Mouse (Mus musculus): Measurements from ENCODE around the gene Zfp963. TPM values are rescaled to one million over a fixed set of nuclear protein-coding genes. Genes with fewer than 3 reads are reported as not detected.

The Zfp963 gene
- polyA plus RNA-seq, 1 experiment: 1.9 TPM

DNA sequence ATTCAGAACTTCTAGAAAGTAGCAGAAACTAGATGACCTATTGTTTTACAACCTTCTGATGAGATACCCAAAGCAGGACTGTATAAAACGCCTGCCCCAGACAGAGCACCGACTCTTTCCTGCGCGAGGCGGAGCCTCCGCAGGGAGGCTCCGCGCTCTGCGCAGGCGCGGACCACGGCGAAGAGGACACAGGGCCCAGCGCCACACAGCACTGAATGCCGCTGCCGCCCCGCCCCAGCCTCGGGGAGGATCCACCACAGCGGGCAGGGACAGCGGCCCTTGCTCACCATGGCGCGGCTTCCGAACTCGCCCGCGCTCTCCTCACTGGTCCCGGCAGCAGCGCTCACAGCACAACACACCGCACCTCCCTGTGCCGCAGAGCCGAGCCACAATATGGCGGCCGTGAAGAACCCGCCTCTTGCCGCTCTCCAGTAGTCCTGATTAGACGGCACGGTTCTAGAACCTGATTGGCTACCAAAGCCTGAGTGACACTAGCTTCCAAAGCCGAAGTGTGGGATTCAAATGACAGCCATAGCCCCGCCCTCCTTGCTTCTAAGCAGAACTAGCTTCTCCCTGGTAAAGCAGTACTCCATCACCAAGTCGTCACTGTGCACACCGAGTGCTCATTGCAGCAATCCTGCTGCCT, 24.9 kb upstream of the Zfp963 start, which contains the start of gene Gm20422:
Gm20422 (minus strand) TSS at position 384 of the 646 bp plus-strand sequence.
- no peaks in the 10 kb centered on the region for H3K4me1 ChIP-seq (ENCODE audit: control insufficient read depth, insufficient read depth, insufficient read length, low read length)
- under 1% methylated on average over 41 of the region's 41 CpGs for WGBS
- TF ChIP-seq POLR2A (IDR thresholded peaks at IDR 0.05; ENCODE audit: low read depth, low read length) (peak; percentile 73), CTCF (IDR thresholded peaks at IDR 0.05; ENCODE audit: extremely low read depth, insufficient read length, insufficient replicate concordance, low read depth, low read length) (no peak)
- H3K27me3 ChIP-seq (ENCODE audit: control insufficient read depth, insufficient read depth, low read length): no peaks in the 10 kb centered on the region
- peak within 1 kb of the TSS; percentile 97 for H3K27ac ChIP-seq (ENCODE audit: insufficient read depth, low read depth, low read length)
- peak within 1 kb of the TSS; percentile 82 for H3K4me3 ChIP-seq (ENCODE audit: low read depth, low read length)
- peaks cover 2% of the 10 kb centered on the region; the same call in 1 of the 2 replicates for H3K36me3 ChIP-seq (ENCODE audit: control insufficient read depth, insufficient read depth, low read length)

DNA sequence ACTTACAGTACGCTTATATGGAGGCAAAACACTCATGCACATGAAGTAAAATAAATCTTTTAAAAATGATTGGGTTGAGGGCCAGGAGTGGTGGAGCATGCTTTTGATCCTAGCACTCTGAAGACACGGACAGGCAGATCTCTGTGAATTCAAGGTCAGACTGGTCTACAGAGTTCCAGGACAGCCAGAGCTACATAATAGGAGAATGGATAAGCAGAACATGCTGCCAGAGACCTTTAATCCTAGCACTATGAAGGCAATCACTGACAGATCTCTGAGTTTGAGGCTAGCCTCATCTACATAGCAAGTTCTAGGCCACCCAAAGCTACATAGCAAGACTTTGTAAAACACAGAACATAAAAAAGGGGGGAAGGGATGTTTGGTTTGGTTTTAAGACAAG, 22.3 kb upstream of the Zfp963 start:
- Histone ChIP-seq H3K27ac (ENCODE audit: insufficient read depth, low read depth, low read length) (no peak overlapping the region), H3K4me1 (ENCODE audit: control insufficient read depth, insufficient read depth, insufficient read length, low read length) (no peaks in the 10 kb centered on the region), H3K36me3 (ENCODE audit: control insufficient read depth, insufficient read depth, low read length) (peaks cover 17% of the 10 kb centered on the region), H3K27me3 (ENCODE audit: control insufficient read depth, insufficient read depth, low read length) (no peaks in the 10 kb centered on the region), H3K4me3 (ENCODE audit: low read depth, low read length) (no peak overlapping the region)
- TF ChIP-seq POLR2A (IDR thresholded peaks at IDR 0.05; ENCODE audit: low read depth, low read length) (no peak), CTCF (IDR thresholded peaks at IDR 0.05; ENCODE audit: extremely low read depth, insufficient read length, insufficient replicate concordance, low read depth, low read length) (no peak)
- 87% methylated on average over 2 of the region's 2 CpGs for WGBS

DNA sequence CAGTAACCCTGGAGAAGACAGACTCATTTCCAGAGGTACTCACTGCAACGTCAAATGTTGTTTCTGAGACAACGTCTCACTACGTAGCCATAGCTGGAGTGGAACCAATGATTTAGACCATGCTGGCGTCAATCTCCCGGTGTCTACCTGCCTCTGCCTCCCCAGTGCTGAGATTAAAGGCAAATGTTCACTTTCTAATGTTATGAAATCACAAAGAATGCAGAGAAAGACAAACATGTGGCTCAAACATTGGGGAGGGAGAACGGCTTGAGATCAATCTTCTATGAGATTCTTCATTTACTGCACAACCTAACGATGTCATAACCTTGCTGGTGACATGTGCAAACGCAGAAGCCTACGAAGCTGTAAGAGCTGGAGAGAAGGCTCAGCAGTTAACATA, 21.5 kb upstream of the Zfp963 start:
- H3K36me3 ChIP-seq (ENCODE audit: control insufficient read depth, insufficient read depth, low read length): peaks cover 25% of the 10 kb centered on the region
- no peaks in the 10 kb centered on the region for H3K27me3 ChIP-seq (ENCODE audit: control insufficient read depth, insufficient read depth, low read length)
- no peak overlapping the region for H3K4me3 ChIP-seq (ENCODE audit: low read depth, low read length)
- no peak overlapping the region for H3K27ac ChIP-seq (ENCODE audit: insufficient read depth, low read depth, low read length)
- 77% methylated on average over 9 of the region's 9 CpGs for WGBS
- TF ChIP-seq CTCF (IDR thresholded peaks at IDR 0.05; ENCODE audit: extremely low read depth, insufficient read length, insufficient replicate concordance, low read depth, low read length) (no peak), POLR2A (IDR thresholded peaks at IDR 0.05; ENCODE audit: low read depth, low read length) (no peak)
- H3K4me1 ChIP-seq (ENCODE audit: control insufficient read depth, insufficient read depth, insufficient read length, low read length): no peaks in the 10 kb centered on the region

DNA sequence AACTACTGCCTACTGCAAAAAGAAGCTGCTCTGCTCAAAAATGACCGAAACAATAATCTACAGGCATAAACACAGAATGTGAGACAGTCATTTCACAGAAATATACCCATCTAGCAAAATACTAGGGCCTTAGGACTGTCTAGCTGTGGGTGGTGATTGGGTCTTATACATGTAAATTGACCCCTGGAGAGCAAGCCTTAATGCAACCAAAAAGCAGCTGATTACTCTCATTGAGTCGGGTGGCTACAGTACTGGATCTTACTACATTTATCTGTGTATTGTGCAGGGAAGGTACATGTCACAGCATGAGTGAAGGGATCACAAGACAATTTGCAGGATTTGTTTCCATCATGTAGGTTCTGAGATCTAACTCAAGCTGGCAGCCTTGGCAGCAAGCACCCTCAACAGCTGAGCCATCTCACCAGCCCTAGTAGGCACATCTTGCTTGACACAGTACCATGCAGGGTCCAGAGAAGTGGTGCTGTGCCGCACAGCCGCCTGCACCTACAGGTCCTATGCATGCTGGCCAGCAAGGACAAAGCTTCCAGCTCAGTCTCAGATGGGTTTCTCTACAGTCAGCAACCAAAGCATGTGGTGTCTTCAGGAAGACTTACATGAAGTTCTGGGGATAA, 12.2 kb upstream of the Zfp963 start:
- no peak overlapping the region for H3K27ac ChIP-seq (ENCODE audit: insufficient read depth, low read depth, low read length)
- H3K27me3 ChIP-seq (ENCODE audit: control insufficient read depth, insufficient read depth, low read length): no peaks in the 10 kb centered on the region
- TF ChIP-seq CTCF (IDR thresholded peaks at IDR 0.05; ENCODE audit: extremely low read depth, insufficient read length, insufficient replicate concordance, low read depth, low read length): no peak
- no peak for TF ChIP-seq POLR2A (IDR thresholded peaks at IDR 0.05; ENCODE audit: low read depth, low read length)
- H3K36me3 ChIP-seq (ENCODE audit: control insufficient read depth, insufficient read depth, low read length): peaks cover 44% of the 10 kb centered on the region
- H3K4me1 ChIP-seq (ENCODE audit: control insufficient read depth, insufficient read depth, insufficient read length, low read length): no peaks in the 10 kb centered on the region
- H3K4me3 ChIP-seq (ENCODE audit: low read depth, low read length): no peak overlapping the region
- WGBS: 93% methylated on average over 4 of the region's 4 CpGs

DNA sequence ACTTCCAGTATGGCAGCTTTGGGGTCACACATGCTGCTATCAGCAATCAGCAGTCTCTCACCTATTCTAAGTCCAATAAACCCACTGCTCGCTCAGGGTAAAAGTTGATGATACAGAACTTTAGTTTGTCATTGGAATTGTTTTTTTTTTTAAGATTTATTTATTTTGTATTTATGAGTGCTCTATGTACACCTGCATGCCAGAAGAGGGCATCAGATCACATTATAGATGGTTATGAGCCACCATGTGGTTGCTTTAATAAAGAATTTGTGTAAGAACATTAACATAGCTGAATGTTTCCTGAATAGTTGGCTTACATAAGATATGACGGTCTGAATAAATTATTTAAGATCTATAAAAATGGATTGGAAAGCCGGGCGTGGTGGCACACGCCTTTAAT, 8.5 kb upstream of the Zfp963 start:
- H3K36me3 ChIP-seq (ENCODE audit: control insufficient read depth, insufficient read depth, low read length): peaks cover 21% of the 10 kb centered on the region
- WGBS: 83% methylated on average over 5 of the region's 5 CpGs
- no peak overlapping the region for H3K27ac ChIP-seq (ENCODE audit: insufficient read depth, low read depth, low read length)
- H3K27me3 ChIP-seq (ENCODE audit: control insufficient read depth, insufficient read depth, low read length): no peaks in the 10 kb centered on the region
- no peaks in the 10 kb centered on the region for H3K4me1 ChIP-seq (ENCODE audit: control insufficient read depth, insufficient read depth, insufficient read length, low read length)
- no peak for TF ChIP-seq POLR2A (IDR thresholded peaks at IDR 0.05; ENCODE audit: low read depth, low read length)
- TF ChIP-seq CTCF (IDR thresholded peaks at IDR 0.05; ENCODE audit: extremely low read depth, insufficient read length, insufficient replicate concordance, low read depth, low read length): no peak
- no peak overlapping the region for H3K4me3 ChIP-seq (ENCODE audit: low read depth, low read length)

DNA sequence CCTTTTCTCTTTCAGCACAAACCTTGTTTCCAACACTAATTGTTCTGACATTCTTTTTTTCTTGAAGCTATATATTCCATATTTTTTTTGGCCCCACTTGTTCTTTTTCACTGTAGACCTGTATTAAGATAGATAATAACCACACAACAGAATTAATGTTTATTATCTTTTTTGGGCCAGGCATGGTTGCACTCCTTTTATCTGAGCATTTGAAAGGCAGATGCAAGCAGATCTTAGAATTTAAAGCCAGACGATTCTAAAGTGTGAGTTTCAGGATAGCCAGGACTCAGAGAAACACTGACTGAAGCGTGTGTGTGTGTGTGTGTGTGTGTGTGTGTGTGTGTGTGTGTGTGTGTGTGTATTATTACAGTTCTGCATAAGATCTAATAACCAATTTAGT, 2.7 kb upstream of the Zfp963 start:
- TF ChIP-seq POLR2A (IDR thresholded peaks at IDR 0.05; ENCODE audit: low read depth, low read length) (no peak), CTCF (IDR thresholded peaks at IDR 0.05; ENCODE audit: extremely low read depth, insufficient read length, insufficient replicate concordance, low read depth, low read length) (no peak)
- H3K36me3 ChIP-seq (ENCODE audit: control insufficient read depth, insufficient read depth, low read length): peaks cover 8% of the 10 kb centered on the region
- peaks cover 3% of the 10 kb centered on the region; the same call in 1 of the 2 replicates for H3K4me1 ChIP-seq (ENCODE audit: control insufficient read depth, insufficient read depth, insufficient read length, low read length)
- no peak overlapping the region for H3K4me3 ChIP-seq (ENCODE audit: low read depth, low read length)
- 88% methylated on average over 2 of the region's 2 CpGs for WGBS
- no peak overlapping the region for H3K27ac ChIP-seq (ENCODE audit: insufficient read depth, low read depth, low read length)
- no peaks in the 10 kb centered on the region for H3K27me3 ChIP-seq (ENCODE audit: control insufficient read depth, insufficient read depth, low read length)

DNA sequence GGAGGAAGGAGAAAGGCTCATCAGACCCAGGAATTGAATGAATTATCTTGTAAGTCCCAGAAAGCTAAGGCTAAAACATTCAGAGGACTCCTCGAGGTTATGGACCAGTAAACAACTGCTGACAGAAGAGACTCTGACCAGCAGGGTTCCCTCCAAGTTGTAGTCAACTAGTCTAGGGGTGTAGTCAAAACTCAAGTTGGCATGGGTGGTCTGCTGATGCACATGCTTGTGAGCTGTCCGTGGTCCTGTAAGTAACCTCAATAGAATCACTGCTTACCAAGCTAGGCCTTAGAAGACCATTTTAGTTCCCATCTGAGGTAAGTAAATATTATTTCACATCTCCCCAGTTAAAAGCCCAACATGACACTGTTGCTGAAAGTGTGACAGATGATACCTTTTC, 8.5 kb downstream of the Zfp963 start:
- Histone ChIP-seq H3K27ac (ENCODE audit: insufficient read depth, low read depth, low read length) (no peak overlapping the region), H3K4me3 (ENCODE audit: low read depth, low read length) (no peak overlapping the region), H3K36me3 (ENCODE audit: control insufficient read depth, insufficient read depth, low read length) (peaks cover 9% of the 10 kb centered on the region), H3K4me1 (ENCODE audit: control insufficient read depth, insufficient read depth, insufficient read length, low read length) (peaks cover 9% of the 10 kb centered on the region; the same call in 1 of the 2 replicates), H3K27me3 (ENCODE audit: control insufficient read depth, insufficient read depth, low read length) (no peaks in the 10 kb centered on the region)
- WGBS: 67% methylated on average over 2 of the region's 2 CpGs
- TF ChIP-seq CTCF (IDR thresholded peaks at IDR 0.05; ENCODE audit: extremely low read depth, insufficient read length, insufficient replicate concordance, low read depth, low read length) (no peak), POLR2A (IDR thresholded peaks at IDR 0.05; ENCODE audit: low read depth, low read length) (no peak)
